Mouse (Mus musculus) brown adipose tissue, adult 24 weeks (tissue): ENCODE measurements around the gene Defb19. TPM values are rescaled to one million over a fixed set of nuclear protein-coding genes. Genes with fewer than 3 reads are reported as not detected.

Source experiments
- H3K27ac ChIP-seq: fragments of 200-500 bp; replicated peaks from 2 replicates; pipeline ENCODE4 v1.5.1; 2012; ENCODE audit warnings: low read depth, mild to moderate bottlenecking, low read length
- H3K4me1 ChIP-seq: fragments of 200-500 bp; 2 replicates; pipeline ENCODE4 v1.6.1; 2012; ENCODE audit warnings: low read length, mixed read lengths; ENCODE audit not compliant: control insufficient read depth, insufficient read depth, insufficient read length
- H3K4me3 ChIP-seq: fragments of 200-500 bp; 2 replicates; pipeline ENCODE4 v1.5.1; 2012; ENCODE audit warnings: low read depth, mild to moderate bottlenecking, low read length, moderate library complexity; ENCODE audit not compliant: insufficient read depth
- polyA plus RNA-seq: library from polyadenylated mRNA; stranded (reverse); fragments of >200 nt; gene quantifications from 2 replicates; pipeline ENCODE4 v1.2.4, GENCODE M21; 2012; ENCODE audit not compliant: missing spikeins, insufficient read depth, insufficient read length

Defb19 gene
- polyA plus RNA-seq, 1 experiment = not detected

DNA sequence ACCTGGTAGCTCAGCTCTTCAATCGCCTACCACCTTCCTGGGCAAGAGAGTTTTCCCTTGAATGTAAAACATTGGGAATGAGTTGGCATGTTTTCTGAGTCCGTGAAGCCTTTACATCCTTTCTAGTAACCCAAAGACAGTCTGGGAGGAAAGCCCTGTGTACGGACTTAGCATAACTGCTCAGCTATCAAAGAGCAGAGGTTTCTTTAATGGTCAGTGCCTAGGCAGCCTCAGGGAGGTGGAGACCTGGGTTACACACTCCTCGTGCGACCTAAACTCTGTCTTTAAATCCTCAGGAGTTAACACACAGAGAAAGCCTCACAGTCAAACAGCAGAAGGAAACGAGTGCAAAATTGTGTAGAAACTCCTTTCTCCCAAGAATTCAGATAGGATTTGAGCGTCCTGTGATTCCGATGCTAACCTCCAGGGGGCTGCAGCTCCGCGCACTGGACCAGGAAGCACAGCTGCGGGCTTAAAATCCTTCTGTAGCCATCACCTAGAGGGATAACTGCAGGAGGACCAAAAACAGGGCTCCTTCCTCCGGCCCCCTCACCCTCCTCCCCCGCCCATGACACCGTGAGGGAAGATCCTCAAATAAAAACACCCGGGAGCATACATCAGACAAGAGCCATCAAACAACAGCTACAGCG lies 26.2 kb downstream of the Defb19 start:
- H3K4me1 ChIP-seq = no peaks in the 10 kb centered on the region
- no peak overlapping the region for H3K27ac ChIP-seq
- no peak overlapping the region for H3K4me3 ChIP-seq

DNA sequence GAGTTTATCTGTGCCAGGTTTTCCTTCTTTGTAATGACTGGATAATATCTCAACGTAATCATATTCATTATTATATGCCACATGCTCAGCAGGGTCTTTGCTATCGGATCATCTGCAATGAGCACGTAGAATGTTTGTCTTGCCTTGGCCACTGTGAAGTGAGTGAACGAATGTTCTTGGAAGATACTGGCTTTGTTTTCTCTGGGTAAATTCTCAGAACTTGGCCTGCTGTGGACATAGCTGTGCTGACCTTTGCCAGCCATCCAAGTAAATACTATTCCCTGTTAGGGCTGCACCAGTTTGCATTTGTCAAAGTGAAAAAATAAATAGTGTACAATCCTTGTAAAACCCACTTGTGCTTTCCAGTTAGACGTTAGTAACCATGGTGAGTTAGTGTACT lies 32.0 kb downstream of the Defb19 start:
- H3K4me1 ChIP-seq = no peaks in the 10 kb centered on the region
- H3K27ac ChIP-seq = no peak overlapping the region
- H3K4me3 ChIP-seq = no peak overlapping the region

DNA sequence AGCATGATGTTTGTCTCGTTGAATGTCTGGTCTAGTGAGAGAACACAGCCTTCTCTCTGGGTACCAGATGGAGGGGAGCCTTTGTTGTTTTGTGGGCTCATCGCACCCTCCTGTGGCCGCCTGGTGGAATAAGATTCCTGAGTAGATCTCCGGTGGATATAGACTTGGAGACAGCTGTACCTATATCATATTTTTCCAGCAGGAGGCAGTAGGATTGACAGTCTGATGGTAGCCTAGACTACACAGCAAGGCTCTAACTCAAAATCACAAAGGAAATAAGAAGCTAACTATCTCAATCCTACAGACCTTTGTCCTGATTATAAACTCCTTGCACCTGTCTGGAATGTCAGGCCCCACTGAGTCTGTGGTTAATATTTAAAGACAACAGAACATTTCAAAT lies 35.4 kb downstream of the Defb19 start:
- Histone ChIP-seq H3K4me3 (no peak overlapping the region), H3K4me1 (no peaks in the 10 kb centered on the region), H3K27ac (no peak overlapping the region)

DNA sequence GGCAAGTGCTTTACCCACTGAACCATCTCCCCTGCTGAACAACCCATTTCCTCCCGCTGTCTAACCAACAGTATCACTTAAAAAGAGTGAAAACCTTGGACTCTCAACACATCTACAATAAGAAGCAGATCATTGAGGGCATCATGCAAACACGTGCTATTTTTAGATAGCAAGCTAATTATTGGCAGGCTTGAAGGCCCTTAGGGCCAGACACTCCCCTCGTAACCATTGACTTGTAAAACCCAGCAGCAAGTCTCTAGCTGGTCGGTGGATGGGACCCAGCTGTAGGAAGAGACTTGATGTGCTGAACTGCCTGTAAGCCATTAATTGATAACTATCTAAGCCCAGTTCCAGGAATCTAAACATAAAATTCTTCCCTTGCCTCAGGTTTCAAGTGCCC lies 36.6 kb downstream of the Defb19 start:
- Histone ChIP-seq H3K4me3 (no peak overlapping the region), H3K27ac (no peak overlapping the region)

DNA sequence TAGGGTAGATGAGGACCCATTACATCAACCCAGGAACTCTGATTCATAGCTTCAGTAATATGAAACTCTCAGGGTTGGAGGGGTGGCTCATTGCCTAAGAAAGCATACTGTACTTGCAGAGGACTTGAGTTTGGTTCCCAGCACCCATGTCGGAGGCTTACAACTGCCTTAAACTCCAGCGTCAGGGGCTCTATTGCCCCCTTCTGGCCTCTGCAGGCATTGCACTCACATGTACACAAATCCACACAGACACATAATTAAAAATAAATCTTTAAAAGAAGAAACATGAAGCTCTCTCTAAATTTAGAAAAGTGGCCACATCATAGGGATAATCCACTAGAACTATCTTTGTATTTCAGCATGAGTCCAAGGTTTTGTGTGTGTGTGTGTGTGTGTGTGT lies 37.2 kb downstream of the Defb19 start:
- no peak overlapping the region for H3K27ac ChIP-seq
- H3K4me1 ChIP-seq = no peaks in the 10 kb centered on the region
- H3K4me3 ChIP-seq = no peak overlapping the region

More for the DNA sequence above, 36.6 kb downstream of the Defb19 start:
- H3K4me1 ChIP-seq = no peaks in the 10 kb centered on the region

DNA sequence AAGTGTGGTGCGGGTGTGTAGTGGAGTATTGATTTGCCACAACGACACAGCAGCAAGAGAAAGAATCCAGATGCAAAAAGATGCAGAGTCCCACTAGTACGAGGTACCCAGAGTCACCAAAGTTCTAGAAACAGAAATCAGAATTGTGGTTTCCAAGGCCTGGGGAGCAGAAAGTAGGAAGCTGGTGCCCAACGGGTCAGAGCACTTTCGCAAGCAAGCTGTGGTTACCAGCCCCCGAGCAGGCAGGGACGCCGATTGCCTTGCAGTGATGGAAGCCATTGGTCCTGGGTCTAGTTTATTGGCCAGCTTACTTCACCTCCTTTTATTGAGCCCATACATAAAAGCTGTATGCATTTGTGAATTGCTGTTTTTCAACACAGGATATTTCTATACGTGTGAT lies 38.1 kb downstream of the Defb19 start:
- Histone ChIP-seq H3K27ac (no peak overlapping the region), H3K4me1 (no peaks in the 10 kb centered on the region), H3K4me3 (no peak overlapping the region)

DNA sequence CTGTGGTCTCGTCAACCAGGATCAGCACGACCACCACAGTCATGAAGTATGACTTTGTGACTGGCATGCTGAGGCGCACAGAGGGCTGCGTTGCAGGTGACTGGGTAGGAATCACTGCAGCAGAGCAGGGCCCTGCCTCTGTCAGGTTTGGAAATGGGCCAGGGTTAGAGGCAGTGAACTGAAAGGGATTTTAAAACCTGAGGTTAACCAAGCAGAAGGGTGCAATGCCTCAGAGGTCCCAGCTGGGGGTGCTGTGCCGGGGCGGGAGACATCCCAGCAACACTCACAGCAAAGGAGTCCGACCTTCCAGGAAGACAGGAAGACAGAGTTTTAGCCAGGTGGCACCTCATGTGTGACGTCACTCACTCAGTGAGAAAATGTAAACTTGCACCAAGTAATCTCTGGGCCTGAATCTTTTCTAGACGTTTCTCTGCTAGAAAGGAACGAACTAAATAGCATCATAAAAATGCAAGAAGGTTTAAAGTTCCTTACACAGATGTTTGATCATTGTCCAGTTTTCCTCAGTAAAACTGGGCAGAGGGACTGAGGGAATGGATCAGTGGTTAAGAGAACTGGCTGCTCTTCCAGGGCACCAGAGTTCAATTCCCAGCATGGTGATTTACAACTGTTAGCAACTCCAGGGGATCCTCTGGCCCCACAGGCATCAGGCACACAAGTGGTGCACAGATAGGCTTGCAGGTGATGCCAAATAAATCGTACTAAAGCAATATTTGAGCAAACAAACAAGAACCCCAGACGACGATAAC lies 40.0 kb downstream of the Defb19 start, which contains the start of gene Defb29:
Defb29 (minus strand) TSS at position 155 of the 767 bp plus-strand sequence.
- H3K27ac ChIP-seq = no peak within 1 kb of the TSS
- no peaks in the 10 kb centered on the region for H3K4me1 ChIP-seq
- H3K4me3 ChIP-seq = no peak within 1 kb of the TSS

Other genes starting within 250 kb of the Defb19 start
- 38.1 and 47.7 TPM in 2 replicates for gene Rbck1, start 247.7 kb downstream of the Defb19 start, polyA plus RNA-seq
- 4.8 and 5.2 TPM in 2 replicates for gene Trib3, start 236.3 kb downstream of the Defb19 start, polyA plus RNA-seq
- not detected in 2 replicates for gene Nrsn2, start 203.7 kb downstream of the Defb19 start, polyA plus RNA-seq
- 0.46 and 0.99 TPM in 2 replicates for gene Sox12, start 182.2 kb downstream of the Defb19 start, polyA plus RNA-seq
- 1.2 and 1.4 TPM in 2 replicates for gene Zcchc3, start 165.3 kb downstream of the Defb19 start, polyA plus RNA-seq
- gene 6820408C15Rik, start 164.7 kb downstream of the Defb19 start, polyA plus RNA-seq = 0.71 and 0.79 TPM in 2 replicates
- gene Defb23, start 115.7 kb downstream of the Defb19 start, polyA plus RNA-seq = not detected in 2 replicates
- gene Defb20, start 103.2 kb downstream of the Defb19 start, polyA plus RNA-seq = not detected in 2 replicates
- not detected in 2 replicates for gene Defb22, start 90.2 kb downstream of the Defb19 start, polyA plus RNA-seq
- not detected in 2 replicates for gene Defb26, start 68.6 kb downstream of the Defb19 start, polyA plus RNA-seq
- not detected in 2 replicates for gene Defb28, start 62.1 kb downstream of the Defb19 start, polyA plus RNA-seq
- not detected in 2 replicates for gene Defb29, start 40.2 kb downstream of the Defb19 start, polyA plus RNA-seq
- not detected in 2 replicates for gene Gm17416, start 11.0 kb downstream of the Defb19 start, polyA plus RNA-seq
- gene Defb21, start 7.6 kb downstream of the Defb19 start, polyA plus RNA-seq = not detected in 2 replicates
- not detected in 2 replicates for gene Defb45, start 19.1 kb upstream of the Defb19 start, polyA plus RNA-seq
- not detected in 2 replicates for gene Defb36, start 24.0 kb upstream of the Defb19 start, polyA plus RNA-seq
- gene Defb25, start 42.7 kb upstream of the Defb19 start, polyA plus RNA-seq = not detected in 2 replicates
- 1.2 and 1.6 TPM in 2 replicates for gene Rem1, start 46.6 kb upstream of the Defb19 start, polyA plus RNA-seq
- gene H13, start 89.1 kb upstream of the Defb19 start, polyA plus RNA-seq = 54.9 and 59.2 TPM in 2 replicates
- gene Mcts2, start 106.7 kb upstream of the Defb19 start, polyA plus RNA-seq = 42.0 and 42.5 TPM in 2 replicates
- gene Id1, start 155.9 kb upstream of the Defb19 start, polyA plus RNA-seq = 48.0 and 59.8 TPM in 2 replicates
- 6.3 and 8.7 TPM in 2 replicates for gene Cox4i2, start 173.9 kb upstream of the Defb19 start, polyA plus RNA-seq